Mouse (Mus musculus): ENCODE measurements at regions not wholly inside any gene's neighbourhood (a gene's known extent, or its start where the extent isn't known, plus 50 kb on each side); places are given as distances from the start of the nearest gene placed in this dataset.

DNA sequence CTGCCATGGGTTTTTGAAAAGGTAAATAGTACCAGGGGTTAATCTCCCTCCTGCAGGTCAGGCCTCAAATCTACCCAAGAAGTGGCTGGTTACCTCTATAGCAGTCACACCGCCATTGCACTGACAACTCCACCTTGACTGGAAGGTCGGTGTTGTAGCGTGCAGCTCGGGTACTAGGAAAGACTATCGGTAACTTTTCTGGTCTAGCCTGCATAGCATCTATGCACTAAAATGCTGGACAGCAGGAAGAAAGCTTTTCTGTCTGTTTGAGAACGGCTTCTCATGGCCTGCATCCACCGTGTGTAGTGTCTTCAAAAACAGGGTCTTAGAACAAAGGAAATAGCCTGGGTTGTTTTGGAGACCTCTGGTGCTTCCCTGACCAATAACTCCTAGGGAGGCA is 88.8 kb downstream of the Bms1 start:
- DNase-seq, result no peak

DNA sequence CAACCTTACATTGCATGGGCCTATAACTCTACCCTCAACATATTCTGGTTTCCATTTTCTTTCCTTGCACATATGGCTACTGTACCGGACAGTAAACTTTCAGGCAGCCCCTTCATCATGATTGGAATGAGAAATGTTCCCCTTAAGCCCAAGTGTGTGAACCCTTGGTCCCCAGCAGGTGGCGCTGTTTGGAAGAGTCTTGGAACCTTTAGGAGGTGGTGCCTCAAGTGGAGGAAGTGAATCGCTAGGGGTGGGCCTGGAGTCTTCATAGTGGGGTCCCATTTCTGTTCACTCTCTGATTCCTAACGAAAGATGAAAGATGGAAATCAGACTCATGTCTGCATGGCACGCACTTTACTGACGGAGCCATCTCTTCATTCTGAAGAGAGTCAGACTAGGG is 91.8 kb downstream of the Bms1 start:
- no peak for DNase-seq

DNA sequence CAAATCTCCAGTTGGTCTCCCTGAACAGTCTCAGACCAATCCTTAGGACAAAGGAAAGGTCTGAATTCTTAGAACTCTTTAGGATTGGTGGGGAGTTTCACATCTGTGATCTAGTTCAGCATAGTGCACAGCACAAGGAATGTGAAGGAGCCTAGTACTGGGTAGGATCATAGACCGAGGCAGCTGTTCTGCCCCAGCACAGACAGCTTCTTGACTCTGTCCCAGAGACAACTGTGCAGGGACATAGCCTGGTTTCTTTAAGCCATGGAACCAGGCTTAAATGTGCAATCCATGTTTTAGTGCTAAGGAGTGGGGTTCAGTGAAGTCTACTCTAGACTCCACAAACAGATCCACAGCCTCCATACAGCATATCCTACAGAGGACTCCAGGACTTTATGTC is 93.6 kb downstream of the Bms1 start:
- no peak for DNase-seq

DNA sequence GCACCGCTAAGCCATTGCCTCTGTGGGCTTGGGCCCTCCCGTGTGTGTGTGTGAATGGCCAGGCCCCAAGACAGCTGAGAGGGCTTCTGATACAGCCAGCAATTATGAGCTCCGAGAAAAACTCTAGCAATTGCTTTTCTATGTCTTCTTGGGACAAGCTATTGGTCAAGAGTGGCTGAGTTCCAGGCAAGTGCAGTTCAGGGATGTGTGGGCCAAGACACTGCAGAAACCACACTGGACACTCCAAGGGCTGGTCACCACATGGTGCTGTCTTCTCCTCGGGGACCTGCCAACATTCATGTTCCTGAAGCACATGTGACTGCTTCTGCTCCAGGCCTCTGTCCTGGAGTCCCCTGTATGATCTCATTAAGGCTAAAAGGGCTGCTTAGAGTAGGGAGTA is 94.7 kb downstream of the Bms1 start:
- DNase-seq, result peak; percentile 79

DNA sequence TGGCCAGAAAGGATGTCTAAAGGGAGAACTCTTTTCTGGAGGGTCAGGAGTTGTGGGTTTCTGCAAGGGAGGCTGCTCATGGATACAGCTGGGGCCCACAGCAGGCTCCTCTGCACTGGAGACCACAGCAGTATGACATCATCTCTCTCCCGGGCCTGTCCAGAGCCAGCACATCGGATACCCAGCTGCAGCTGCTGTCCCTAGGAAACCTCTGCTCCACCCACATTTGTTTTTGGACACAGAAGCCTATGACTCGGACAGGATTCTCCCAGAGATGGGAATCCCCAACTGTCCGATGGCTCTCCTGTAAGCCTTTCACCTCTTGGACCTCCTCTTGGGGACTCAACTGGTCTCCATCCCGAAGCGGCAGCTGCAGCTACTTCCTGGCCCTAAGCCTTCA is 96.2 kb downstream of the Bms1 start:
- peak; percentile 80 for DNase-seq

DNA sequence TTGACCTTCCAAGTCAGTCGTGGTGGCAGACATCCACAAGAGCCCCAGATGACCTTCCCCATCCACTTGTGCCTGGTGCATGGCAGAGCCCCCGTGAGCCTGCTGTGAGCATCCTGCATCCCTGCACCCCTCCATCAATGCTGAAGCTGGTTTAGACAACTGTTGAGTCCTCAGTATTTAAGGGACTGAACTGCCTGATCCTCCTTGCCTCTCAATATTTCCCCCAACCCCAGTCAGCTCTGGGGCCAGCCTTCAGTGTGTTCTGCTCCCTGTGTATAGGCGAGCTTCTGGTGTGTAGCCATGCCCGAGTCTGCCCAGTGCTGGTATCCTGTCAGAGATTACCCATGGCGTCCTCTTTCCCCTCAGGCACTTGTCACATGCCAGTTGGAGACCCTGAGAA is 96.6 kb downstream of the Bms1 start:
- no peak for DNase-seq

DNA sequence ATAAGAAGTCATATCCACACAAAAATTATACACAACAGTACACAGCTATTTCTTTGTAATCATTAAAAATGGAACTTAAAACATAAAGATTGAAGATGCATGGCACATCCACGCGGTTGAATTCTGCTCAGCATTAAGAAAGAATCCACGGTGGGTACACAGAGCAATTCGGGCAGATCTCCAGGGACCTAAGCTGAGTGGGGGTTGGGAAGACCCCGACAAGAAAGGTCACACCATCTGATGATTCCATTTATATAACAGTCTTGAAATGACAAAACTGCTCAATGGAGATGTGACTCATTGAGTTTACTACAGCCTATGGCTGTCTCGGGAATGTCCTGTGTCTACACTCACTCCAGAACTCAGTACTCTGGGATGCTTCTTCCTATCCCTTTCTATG is 97.2 kb downstream of the Bms1 start:
- DNase-seq, result no peak

DNA sequence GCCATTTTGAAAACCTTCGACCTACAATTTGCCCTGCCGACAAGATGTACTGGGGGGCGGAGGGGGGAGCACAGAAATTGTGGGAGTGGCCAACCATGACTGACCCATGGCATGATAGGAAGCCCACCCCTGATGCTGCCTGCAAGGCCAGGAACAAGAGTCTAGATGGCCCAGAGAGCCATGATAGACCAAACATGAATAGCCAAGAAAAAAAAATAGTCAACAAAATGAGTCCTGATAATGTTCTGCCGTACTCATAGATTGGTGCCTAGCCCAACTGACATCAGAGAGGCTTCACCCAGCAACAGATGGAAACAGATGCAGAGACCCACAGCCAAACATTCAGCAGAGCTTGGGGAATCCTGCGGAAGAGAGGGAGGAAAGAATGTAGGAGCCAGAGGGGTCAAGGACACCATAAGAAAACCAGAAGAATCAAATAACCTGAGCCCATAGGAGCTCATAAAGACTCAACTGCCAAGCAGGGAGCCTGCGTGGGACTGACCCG is 99.2 kb downstream of the Bms1 start:
- DNase-seq, result no peak

DNA sequence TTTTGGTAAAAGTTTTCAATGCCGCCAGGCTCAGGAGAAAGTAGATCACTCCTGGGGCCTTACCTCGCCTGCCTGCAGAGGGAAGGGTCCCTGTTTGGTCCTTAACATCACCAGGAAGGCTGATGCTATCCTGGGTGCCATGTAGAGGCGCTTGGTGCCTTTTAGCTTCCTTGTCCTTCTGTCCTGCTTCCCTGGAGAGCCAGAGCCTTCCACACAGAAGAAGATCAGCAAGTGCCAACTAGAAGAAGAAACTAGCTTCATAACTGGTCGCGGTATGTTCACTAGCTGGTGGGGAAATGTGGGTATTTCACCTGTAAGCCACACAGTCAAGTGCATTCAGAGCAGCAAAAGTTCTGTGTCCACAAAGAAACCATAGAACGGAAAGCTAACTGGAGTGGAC is 103.4 kb downstream of the Bms1 start:
- no peak for DNase-seq

DNA sequence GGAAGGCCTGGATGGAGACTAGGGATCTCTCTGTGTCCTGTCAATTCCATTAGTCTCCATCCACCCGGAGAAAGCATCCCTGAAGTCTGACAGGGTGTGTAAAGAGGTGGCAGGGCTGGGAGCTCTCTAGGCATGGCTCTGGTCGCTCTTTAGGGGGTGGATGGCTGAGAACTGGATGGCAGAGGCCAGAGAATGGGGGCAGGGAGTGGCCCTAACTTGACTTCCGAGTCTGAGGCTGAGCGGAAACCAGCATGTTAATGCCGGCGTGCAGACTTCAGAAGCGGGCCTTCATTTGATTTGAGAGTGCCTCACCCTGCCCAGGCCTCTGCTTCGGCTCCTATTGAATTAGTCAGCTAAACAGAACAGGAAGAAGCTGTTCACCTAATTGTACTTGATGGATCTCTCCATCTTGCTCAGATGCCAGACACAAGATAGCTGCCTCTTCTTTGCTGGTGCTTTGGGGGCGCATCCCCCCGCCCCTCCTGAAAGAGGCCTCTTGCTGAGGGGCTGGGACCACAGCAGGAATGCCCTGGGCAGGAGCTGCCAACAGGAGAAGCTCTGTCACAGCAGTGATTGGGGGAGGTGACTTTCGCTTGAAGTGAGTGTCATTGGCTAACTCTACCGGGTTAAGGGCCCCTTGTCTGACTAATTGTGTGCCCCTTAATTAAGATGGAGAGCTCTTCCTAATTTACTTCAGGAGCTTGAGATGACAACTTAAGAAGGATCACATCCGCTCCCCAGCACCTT is 104.2 kb downstream of the Bms1 start:
- DNase-seq, result no peak

DNA sequence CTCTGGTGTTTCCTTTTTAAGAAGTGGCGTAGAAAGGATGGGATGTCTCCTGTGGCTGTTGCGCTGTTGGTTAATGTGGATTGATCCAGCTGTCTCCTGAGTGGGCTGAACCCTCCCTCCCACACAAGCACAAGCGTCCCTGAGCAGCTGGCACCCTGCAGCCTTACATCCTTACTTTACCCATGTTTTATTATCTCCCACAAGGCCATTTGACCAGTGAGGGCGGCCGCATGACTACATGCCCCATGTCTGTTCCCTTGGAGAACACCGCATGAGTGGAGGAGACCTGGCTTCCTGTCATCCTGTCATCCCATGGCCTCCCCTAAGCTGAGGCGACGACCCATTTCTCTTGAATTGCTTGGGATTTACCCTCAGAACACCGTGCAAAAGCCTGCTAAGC is 108.2 kb downstream of the Bms1 start:
- DNase-seq, result no peak

DNA sequence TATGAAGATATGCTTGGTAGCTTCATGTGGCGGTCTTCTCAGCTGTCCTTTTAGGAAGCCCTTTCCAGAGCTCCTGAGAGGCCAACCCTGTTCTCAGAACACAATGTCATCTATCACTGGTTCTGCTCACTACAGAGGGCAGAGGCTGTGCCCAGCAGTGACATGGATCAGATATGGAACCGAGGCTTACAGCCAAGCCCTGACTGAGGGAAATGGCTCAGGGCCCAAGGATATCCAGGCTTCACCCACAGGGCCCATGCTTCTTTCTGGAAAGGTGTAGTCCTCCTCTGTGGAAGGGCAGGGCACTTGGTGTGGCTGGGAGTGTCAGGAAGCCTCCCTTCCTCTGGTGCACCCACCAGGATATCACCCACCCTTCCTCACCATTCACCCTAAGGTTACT is 109.4 kb downstream of the Bms1 start:
- no peak for DNase-seq

DNA sequence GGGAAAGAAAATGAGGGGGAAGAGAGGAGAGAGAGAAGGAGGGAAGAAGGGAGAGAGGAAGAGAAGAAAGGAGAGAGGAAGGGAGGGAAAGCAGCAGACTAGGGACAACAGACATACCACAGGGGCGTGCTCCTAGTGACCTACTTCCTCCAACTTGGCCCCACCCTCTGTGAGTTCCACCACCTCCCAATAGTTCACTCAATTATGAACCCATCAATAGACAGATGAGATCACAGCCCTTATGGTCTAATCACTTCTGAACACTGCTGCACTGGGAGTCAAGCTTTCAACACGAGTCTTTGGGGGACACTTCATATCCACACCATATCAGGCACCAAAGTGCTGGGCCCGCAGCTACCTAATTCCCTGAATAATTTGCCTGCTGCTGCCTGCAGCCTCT is 110.7 kb downstream of the Bms1 start:
- DNase-seq, result no peak

DNA sequence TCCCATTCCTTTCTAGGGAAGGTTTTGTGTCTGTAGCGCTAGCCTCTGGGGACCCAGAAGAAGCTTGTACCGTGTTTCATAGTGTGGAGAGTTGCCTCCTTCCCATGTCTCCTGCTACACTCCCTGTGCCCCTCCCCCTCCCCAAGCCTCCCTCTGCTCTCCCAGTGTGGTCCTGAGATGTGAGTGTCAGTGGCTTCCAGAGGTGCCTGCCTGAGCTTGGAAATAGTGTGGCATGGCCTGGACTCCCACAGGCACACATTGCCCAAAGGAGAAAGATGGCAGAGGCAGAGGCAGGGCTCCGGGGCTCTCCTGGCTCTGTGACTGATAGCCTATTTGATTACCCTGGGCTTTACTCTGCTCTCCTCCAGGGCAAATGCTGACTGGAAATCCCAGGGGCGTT is 110.0 kb upstream of the Ret start:
- no peak for DNase-seq

DNA sequence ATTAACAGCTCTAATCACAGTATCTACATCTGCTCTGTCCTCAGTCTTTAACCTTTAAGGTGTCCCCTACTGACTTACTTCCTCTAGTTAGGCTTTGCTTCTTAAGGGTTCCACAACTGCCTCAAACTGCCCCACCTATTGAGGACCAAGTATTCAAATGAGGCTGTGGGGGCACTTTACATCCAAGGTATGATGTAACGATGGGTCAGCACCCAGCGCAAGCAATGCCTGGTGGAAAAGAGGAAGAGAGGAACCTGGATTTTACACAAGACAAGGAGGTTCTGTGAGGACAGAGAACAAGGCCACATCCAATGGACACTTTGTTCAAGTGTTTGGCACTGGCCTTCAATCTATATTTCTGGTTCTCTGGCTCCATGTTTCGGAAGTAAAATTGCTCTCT is 107.7 kb upstream of the Ret start:
- DNase-seq, result no peak

DNA sequence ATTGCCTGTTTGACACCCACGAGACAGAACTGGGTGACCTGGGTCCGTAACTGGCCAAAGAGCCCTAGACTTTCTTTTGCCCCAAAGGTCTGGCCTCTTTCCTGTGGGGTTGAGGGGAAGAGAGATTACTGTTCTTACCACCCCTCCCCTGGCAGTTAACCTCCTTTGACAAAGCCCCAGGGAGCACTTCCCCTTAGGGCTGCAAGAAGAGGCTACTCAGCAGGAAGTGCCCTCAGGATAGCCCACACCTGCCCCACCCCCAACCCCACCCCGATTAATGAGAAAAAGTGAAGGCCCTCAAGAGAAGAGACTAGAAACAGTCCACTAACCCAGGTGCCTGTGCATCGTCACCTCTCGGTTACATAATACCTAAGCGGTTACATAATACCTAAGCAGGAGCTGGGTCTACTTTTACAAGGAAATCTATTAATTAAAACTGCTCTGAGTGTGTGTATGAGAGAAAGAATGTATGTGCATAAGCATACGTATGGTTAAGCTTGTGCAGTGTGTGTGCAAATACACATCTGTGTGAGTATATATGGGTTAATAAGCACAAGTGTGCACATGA is 105.3 kb upstream of the Ret start:
- DNase-seq, result no peak

DNA sequence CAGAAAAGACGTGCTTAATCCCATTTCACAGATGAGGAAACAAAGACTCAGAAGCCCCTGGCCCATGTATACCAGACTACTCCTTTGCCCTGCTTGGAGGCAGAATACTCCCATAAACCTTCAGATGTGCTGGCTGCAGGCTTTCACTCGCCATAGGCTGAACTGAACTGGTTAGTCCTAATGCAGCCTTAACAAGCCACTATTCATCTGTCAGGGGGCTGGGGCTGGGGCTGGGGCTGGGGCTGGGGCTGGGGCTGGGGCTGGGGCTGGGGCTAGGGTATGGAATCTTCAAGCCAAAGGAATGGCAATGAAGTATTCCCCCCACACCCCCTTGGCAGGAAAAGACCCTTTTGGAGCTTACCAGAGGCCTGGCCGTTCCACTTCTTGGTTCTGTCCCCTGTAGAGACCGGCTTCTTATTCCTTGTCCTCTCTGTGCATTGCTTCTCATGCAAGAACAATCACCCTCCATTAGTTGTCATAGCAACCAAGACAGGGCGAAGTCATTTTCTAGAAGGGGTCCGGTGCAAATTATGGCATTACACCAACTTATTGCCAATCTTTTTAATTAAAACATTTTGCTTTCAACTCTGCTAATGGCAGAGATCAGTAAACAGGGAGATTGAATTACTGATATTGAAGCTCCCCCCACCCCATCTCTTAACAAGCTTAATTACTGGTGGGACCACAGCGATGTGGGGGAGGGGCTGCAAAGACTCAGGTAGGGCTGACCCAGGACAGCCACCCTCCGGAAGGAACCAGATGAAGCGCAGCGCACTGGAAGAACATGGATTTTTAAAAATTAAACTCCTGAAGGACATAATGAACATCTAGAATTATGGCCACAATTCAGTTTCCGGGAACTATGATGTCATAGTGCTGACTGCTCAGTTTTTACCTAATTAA is 104.6 kb upstream of the Ret start:
- DNase-seq, result no peak

DNA sequence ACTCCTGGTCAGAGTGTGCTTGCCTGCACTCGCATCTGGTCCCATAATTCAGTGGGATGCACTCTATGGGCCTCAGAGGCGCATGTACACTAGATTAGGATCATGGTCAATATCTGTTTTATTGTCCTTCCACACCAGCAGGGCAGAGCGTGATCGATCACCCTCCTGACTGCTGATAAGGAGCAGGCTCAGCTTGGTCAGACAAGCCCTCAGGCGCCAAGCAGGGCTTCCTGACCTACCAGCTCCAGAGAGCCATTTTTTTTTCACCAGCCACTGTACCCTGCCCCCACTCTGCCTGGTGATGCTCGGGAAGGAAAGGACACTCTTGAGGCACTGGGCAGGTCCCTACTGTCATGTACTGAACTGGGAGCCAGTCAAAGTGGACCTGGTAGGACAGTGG is 103.3 kb upstream of the Ret start:
- DNase-seq, result no peak

DNA sequence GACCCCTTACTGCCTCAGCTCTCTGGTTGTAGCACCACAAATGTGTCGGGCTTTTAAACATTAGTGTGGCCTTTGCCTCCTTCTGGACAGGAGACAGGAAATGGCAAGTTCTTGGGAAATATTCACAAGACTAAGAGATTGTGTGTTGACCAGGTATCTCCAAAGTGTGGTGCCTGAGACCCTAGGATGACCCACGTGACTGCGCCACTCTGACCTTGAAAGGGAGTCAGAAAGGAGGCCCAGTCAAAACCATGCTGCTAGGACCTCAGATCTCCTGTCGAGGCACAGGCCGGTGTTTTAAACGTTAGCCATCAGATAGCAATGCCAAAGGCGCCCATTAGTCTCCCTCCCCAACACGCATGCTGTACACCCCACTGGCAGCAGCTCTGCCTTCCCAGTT is 100.1 kb upstream of the Ret start:
- no peak for DNase-seq

DNA sequence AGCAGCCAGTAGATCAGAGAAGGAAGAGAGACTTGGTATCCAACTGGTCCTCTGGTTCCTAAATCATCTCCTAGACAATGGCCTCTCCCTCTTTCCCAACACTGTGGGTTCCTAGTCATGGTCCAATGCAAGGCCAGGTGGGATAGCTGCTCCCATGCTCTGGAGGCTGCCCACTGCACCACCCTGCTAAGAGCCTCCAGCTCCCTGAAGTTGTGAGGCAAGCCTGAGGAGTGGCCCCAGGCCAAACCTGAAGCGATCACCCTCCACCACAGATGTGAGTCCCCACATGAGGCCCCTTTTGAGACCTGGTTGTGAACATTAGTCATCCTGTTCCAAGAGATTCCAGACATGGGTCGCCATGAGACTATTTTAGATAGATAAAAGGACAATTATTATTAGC is 96.5 kb upstream of the Ret start:
- DNase-seq, result no peak

DNA sequence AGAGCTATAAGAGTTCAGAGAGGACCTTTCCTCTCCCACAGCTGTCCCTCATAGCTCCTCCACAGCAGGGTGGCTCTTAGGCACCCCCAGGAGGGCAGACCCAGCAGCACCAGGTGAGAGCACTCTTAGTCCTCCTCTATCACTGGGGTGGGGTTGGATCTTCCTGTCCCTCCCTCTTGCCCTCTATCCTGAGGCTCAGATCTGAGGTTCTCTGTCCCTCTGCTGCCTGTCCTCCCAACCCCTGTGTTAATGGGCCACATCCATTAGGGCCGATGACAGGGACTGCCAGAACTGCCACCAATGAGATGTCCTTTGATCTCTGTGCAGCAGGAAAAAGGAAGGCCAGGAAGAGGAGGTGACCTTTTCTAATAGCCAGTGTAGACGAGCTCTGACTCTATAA is 95.4 kb upstream of the Ret start:
- DNase-seq, result no peak

DNA sequence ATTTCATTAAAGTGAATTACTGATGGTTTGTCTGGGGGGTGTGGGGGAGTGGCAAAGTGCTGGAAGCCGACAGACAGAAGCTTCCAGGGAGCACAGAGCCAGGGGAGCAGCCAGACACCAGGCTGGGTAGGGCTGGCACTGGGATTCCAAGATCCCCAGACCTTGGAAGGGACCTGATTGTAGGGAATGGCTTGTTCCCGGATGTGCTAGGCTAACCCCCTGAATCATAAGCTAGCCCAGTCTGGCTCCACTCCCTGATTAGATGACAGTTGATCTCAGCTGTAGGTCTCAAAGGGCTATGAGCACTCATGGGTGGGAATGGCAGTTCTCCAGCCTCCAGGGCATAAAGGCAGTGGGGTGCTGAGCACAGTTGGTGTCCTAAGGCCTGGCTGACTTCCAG is 94.8 kb upstream of the Ret start:
- no peak for DNase-seq

DNA sequence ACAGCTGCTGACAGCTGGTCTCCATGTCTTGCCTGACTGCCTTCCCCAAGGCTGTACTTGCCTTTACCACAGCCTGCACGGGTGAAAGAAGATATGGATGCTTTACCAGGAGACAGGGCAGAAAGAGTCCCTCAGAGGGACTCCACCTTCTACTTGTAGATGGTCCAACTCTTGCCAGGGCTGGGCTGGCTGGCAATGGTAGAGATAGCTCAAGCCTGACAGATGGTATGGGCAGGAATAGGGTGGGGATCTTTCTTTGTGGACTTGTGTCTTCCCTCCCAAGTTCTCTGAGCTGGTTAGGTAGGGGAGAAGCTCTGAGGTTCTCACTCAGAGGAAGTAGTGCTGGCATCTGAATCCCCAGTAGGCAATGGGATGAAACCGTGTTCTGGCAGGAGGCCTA is 93.9 kb upstream of the Ret start:
- DNase-seq, result no peak

Measured in gastrocnemius, postnatal 25 days (tissue).